Mouse (Mus musculus) liver, postnatal 0 days (tissue): ENCODE results near the gene Rimbp3. TPM values are rescaled to one million over a fixed set of nuclear protein-coding genes. Genes with fewer than 3 reads are reported as not detected.

Source experiments
- ATAC-seq: fragments of 200-750 bp; cut with Nextera tagmentation; 2 replicates; pipeline ENCODE4 v1.8.0; 2017; ENCODE audit warnings: mild to moderate bottlenecking, moderate library complexity
- DNase-seq: peaks from one replicate; pipeline ENCODE4 v3.0.0-alpha.2; 2016
- H3K27ac ChIP-seq: fragments of 300-500 bp; sonication (generic); 2 replicates; pipeline ENCODE4 v1.5.1; 2014; ENCODE audit warnings: antibody characterized with exemption, moderate library complexity, mild to moderate bottlenecking, low read depth
- H3K27me3 ChIP-seq: fragments of 300-500 bp; sonication (generic); 2 replicates; pipeline ENCODE4 v1.6.1; 2014; ENCODE audit warnings: low read length, control low read depth, mixed read lengths; ENCODE audit not compliant: insufficient read depth
- H3K36me3 ChIP-seq: fragments of 300-500 bp; sonication (generic); replicated peaks from 2 replicates; pipeline ENCODE4 v1.6.1; 2014; ENCODE audit warnings: mild to moderate bottlenecking, control low read depth, low read length, moderate library complexity, mixed read lengths; ENCODE audit not compliant: insufficient read depth
- H3K4me1 ChIP-seq: fragments of 300-500 bp; sonication (generic); 2 replicates; pipeline ENCODE4 v1.6.1; 2014; ENCODE audit warnings: antibody characterized with exemption, mild to moderate bottlenecking, control low read depth; ENCODE audit not compliant: insufficient read depth
- H3K4me2 ChIP-seq: fragments of 300-500 bp; sonication (generic); 2 replicates; pipeline ENCODE4 v1.6.1; 2014; ENCODE audit warnings: low read depth, mild to moderate bottlenecking, low read length, moderate library complexity, mixed read lengths
- H3K4me3 ChIP-seq: fragments of 300-500 bp; sonication (generic); 2 replicates; pipeline ENCODE4 v1.5.1; 2014; ENCODE audit warnings: low read depth, low read length
- H3K9ac ChIP-seq: fragments of 300-500 bp; sonication (generic); replicated peaks from 2 replicates; pipeline ENCODE4 v1.6.1; 2014; ENCODE audit warnings: mild to moderate bottlenecking, moderate library complexity
- H3K9me3 ChIP-seq: fragments of 300-500 bp; sonication (generic); 2 replicates; pipeline ENCODE4 v1.6.1; 2016; ENCODE audit warnings: mild to moderate bottlenecking, control low read depth, low read length, mixed read lengths
- CTCF ChIP-seq: sonication (generic); IDR thresholded peaks from 2 replicates; pipeline ENCODE4 v1.5.1; 2016; ENCODE audit warnings: antibody characterized with exemption, low read depth
- EP300 ChIP-seq: IDR thresholded peaks from 2 replicates; pipeline ENCODE4 v1.6.1; 2016; ENCODE audit warnings: antibody characterized with exemption, low read depth, mild to moderate bottlenecking
- WGBS: fragments of 180-500 bp; shearing (Covaris S2); extraction: QIAGEN DNeasy Blood & Tissue Kit; methylation state at CpG from one replicate; pipeline ENCODE4 v1.1.7; 2014; ENCODE audit not compliant: insufficient replicate concordance; 5-methylcytosine and 5-hydroxymethylcytosine counted together
- polyA plus RNA-seq: library from polyadenylated mRNA; unstranded; fragments of >200 nt; fragmentation: Nextera tagmentation; extraction: Ambion mirVana; gene quantifications from 2 replicates; pipeline ENCODE4 v1.2.1, GENCODE M21; 2015

The Rimbp3 gene
- polyA plus RNA-seq, 1 experiment from 2014 or later = not detected

DNA sequence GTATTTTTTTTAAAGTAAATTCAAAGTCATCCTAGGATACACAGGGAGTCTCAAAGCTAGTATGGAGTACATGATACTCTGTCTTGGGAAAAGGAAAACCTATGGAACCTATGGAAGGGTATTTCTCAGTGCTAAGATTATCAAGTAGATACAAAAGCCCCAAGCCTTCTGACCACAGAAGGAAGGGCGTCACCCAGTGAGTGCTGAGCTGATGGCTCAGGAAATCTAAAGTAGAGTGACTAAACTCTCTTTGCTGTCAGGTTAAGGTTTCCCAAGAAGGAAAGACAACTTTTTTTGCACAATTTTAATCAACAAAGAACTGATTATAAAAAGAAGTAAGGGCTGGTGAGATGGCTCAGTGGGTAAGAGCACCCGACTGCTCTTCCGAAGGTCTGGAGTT is 28.7 kb upstream of the Rimbp3 start:
- Histone ChIP-seq H3K4me1 (peaks cover 34% of the 10 kb centered on the region), H3K9ac (no peak overlapping the region), H3K4me3 (no peak overlapping the region), H3K27ac (no peak overlapping the region), H3K4me2 (no peak overlapping the region), H3K27me3 (no peaks in the 10 kb centered on the region), H3K36me3 (peaks cover 19% of the 10 kb centered on the region), H3K9me3 (no peaks in the 10 kb centered on the region)
- TF ChIP-seq EP300 (no peak), CTCF (no peak)
- ATAC-seq (no peak), DNase-seq (no peak)
- WGBS = 74% methylated on average over 3 of the region's 3 CpGs

GRCm38 (mm10) chr16:17181382-17181781 is 27.0 kb upstream of the Rimbp3 start:
- Histone ChIP-seq H3K27ac (peak overlapping the region; percentile 49), H3K36me3 (peaks cover 9% of the 10 kb centered on the region; the same call in 1 of the 2 replicates), H3K4me3 (no peak overlapping the region), H3K9ac (no peak overlapping the region), H3K4me1 (peaks cover 33% of the 10 kb centered on the region), H3K27me3 (no peaks in the 10 kb centered on the region), H3K4me2 (no peak overlapping the region), H3K9me3 (no peaks in the 10 kb centered on the region)
- 48% methylated on average over 4 of the region's 4 CpGs for WGBS
- ATAC-seq = peak; percentile 78
- TF ChIP-seq CTCF (no peak), EP300 (peak; percentile 35; the same call in 1 of the 2 replicates)
- DNase-seq = peak; percentile 54

- TF ChIP-seq CTCF (no peak), EP300 (no peak)
- H3K9me3 ChIP-seq = no peaks in the 10 kb centered on the region
- H3K36me3 ChIP-seq = peaks cover 11% of the 10 kb centered on the region; the same call in 1 of the 2 replicates
- peaks cover 29% of the 10 kb centered on the region for H3K4me1 ChIP-seq
- 67% methylated on average over 2 of the region's 2 CpGs for WGBS
- H3K27ac ChIP-seq = peak overlapping the region; percentile 49
- no peak overlapping the region for H3K4me2 ChIP-seq
- no peak overlapping the region for H3K4me3 ChIP-seq
- H3K27me3 ChIP-seq = no peaks in the 10 kb centered on the region
- H3K9ac ChIP-seq = no peak overlapping the region
- DNase-seq (no peak), ATAC-seq (no peak)
These were observed 26.3 kb upstream of the Rimbp3 start for GRCm38 (mm10) chr16:17182136-17182535.

DNA sequence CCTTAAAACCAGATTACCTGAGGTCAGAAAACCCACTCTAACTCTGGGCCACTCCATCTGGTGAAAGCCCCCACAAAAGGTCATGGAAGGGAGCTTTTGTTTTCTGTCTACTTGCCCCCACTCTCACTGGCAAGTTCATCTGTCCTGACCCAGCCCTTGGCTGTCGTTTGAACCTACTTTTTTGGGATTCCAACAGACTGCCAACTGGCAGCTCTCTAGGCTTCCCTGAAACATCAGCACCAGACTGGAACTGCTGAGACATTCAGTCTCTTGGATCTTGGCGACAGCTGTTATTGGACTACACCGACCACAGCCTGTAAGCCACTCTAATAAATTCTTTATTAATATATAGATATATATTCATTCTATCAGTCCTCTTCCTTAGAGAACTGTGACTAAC is 25.4 kb upstream of the Rimbp3 start:
- no peak overlapping the region for H3K27ac ChIP-seq
- DNase-seq (no peak), ATAC-seq (no peak)
- no peak overlapping the region for H3K4me2 ChIP-seq
- peaks cover 26% of the 10 kb centered on the region for H3K4me1 ChIP-seq
- H3K9ac ChIP-seq = no peak overlapping the region
- H3K4me3 ChIP-seq = no peak overlapping the region
- H3K36me3 ChIP-seq = peaks cover 5% of the 10 kb centered on the region; the same call in 1 of the 2 replicates
- H3K9me3 ChIP-seq = no peaks in the 10 kb centered on the region
- H3K27me3 ChIP-seq = no peaks in the 10 kb centered on the region
- TF ChIP-seq CTCF (no peak), EP300 (no peak)
- WGBS = 78% methylated on average over 3 of the region's 3 CpGs

GRCm38 (mm10) chr16:17185475-17185874 is 22.9 kb upstream of the Rimbp3 start:
- Histone ChIP-seq H3K4me1 (peaks cover 21% of the 10 kb centered on the region), H3K27ac (no peak overlapping the region), H3K36me3 (peaks cover 5% of the 10 kb centered on the region; the same call in 1 of the 2 replicates), H3K27me3 (no peaks in the 10 kb centered on the region), H3K9me3 (no peaks in the 10 kb centered on the region), H3K4me2 (no peak overlapping the region), H3K9ac (no peak overlapping the region), H3K4me3 (no peak overlapping the region)
- TF ChIP-seq CTCF (no peak), EP300 (no peak)
- DNase-seq = no peak
- ATAC-seq = no peak

DNA sequence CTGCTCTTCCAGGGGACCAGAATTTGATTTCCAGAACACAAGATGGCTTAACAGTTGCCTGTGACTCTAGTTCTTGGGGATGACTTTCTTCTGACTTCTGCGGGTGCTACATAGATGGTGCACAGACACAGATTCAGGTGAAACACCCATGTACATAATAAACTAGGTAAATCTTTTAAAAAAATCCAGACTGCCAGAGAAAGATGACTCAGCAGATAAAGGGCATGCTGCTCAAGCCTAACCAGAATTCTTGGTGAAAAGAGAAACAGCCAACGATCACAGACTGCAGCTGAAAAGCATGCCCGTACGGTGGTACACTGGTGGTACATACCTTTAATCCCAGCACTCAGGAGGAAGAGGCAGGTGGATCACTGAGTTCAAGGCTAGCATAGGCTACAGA is 14.6 kb upstream of the Rimbp3 start:
- DNase-seq (no peak), ATAC-seq (no peak)
- WGBS = 85% methylated on average over 4 of the region's 4 CpGs
- TF ChIP-seq EP300 = no peak
- TF ChIP-seq CTCF = no peak
- Histone ChIP-seq H3K4me2 (no peak overlapping the region), H3K27ac (no peak overlapping the region), H3K9me3 (no peaks in the 10 kb centered on the region), H3K9ac (no peak overlapping the region), H3K27me3 (no peaks in the 10 kb centered on the region), H3K4me3 (no peak overlapping the region), H3K36me3 (peaks cover 6% of the 10 kb centered on the region; the same call in 1 of the 2 replicates), H3K4me1 (no peaks in the 10 kb centered on the region; the same call in none of the 2 replicates)
